Mouse (Mus musculus) embryonic facial prominence, embryonic 12.5 days (tissue): ENCODE measurements at regions not wholly inside any gene's neighbourhood (a gene's known extent, or its start where the extent isn't known, plus 50 kb on each side); places are given as distances from the start of the nearest gene placed in this dataset.

Experiments used
- ATAC-seq: fragments of 200-750 bp; cut with Nextera tagmentation; 2 replicates; pipeline ENCODE4 v1.8.0; 2017; ENCODE audit not compliant: insufficient number of reproducible peaks, insufficient read depth, low FRiP score, low TSS enrichment
- H3K27ac ChIP-seq: fragments of 300-500 bp; sonication (generic); 2 replicates; pipeline ENCODE4 v1.5.1; 2016; ENCODE audit warnings: mild to moderate bottlenecking
- H3K27me3 ChIP-seq: fragments of 300-500 bp; sonication (generic); 2 replicates; pipeline ENCODE4 v1.6.1; 2016; ENCODE audit warnings: mild to moderate bottlenecking, moderate library complexity
- H3K36me3 ChIP-seq: fragments of 300-500 bp; sonication (generic); 2 replicates; pipeline ENCODE4 v1.6.1; 2016; ENCODE audit warnings: mild to moderate bottlenecking
- H3K4me1 ChIP-seq: fragments of 300-500 bp; sonication (generic); 2 replicates; pipeline ENCODE4 v1.6.1; 2016
- H3K4me2 ChIP-seq: fragments of 300-500 bp; sonication (generic); replicated peaks from 2 replicates; pipeline ENCODE4 v1.6.1; 2016; ENCODE audit warnings: mild to moderate bottlenecking, moderate library complexity
- H3K4me3 ChIP-seq: fragments of 300-500 bp; sonication (generic); 2 replicates; pipeline ENCODE4 v1.5.1; 2016; ENCODE audit warnings: mild to moderate bottlenecking
- H3K9ac ChIP-seq: fragments of 300-500 bp; sonication (generic); 2 replicates; pipeline ENCODE4 v1.6.1; 2016; ENCODE audit warnings: mild to moderate bottlenecking, moderate library complexity
- H3K9me3 ChIP-seq: fragments of 300-500 bp; sonication (generic); 2 replicates; pipeline ENCODE4 v1.6.1; 2016; ENCODE audit warnings: mild to moderate bottlenecking, moderate library complexity
- WGBS: fragments of 180-500 bp; shearing (Covaris S2); methylation state at CpG from one replicate; pipeline ENCODE4 v1.1.7; 2016; 5-methylcytosine and 5-hydroxymethylcytosine counted together

GRCm38 (mm10) chr15:63613120-63613519, 231.9 kb downstream of the Gsdmc2 start:
- H3K36me3 ChIP-seq: no peaks in the 10 kb centered on the region
- H3K27ac ChIP-seq: no peak overlapping the region
- H3K9ac ChIP-seq: no peak overlapping the region
- H3K4me1 ChIP-seq: no peaks in the 10 kb centered on the region
- H3K4me3 ChIP-seq: no peak overlapping the region
- H3K27me3 ChIP-seq: no peaks in the 10 kb centered on the region
- no peak for ATAC-seq
- no peaks in the 10 kb centered on the region for H3K9me3 ChIP-seq
- WGBS: 69% methylated on average over 1 of the region's 1 CpGs
- H3K4me2 ChIP-seq: no peak overlapping the region

GRCm38 (mm10) chr15:63611161-63611560, 233.8 kb downstream of the Gsdmc2 start:
- no peaks in the 10 kb centered on the region for H3K9me3 ChIP-seq
- no peak overlapping the region for H3K4me2 ChIP-seq
- no peaks in the 10 kb centered on the region for H3K27me3 ChIP-seq
- H3K9ac ChIP-seq: no peak overlapping the region
- 91% methylated on average over 3 of the region's 3 CpGs for WGBS
- no peak overlapping the region for H3K4me3 ChIP-seq
- H3K36me3 ChIP-seq: no peaks in the 10 kb centered on the region
- no peak for ATAC-seq
- H3K27ac ChIP-seq: no peak overlapping the region
- no peaks in the 10 kb centered on the region for H3K4me1 ChIP-seq

- Histone ChIP-seq H3K4me2 (no peak overlapping the region), H3K9ac (no peak overlapping the region), H3K27me3 (no peaks in the 10 kb centered on the region), H3K4me3 (no peak overlapping the region), H3K27ac (no peak overlapping the region), H3K36me3 (no peaks in the 10 kb centered on the region), H3K4me1 (no peaks in the 10 kb centered on the region), H3K9me3 (no peaks in the 10 kb centered on the region)
- ATAC-seq: no peak
- 82% methylated on average over 8 of the region's 8 CpGs for WGBS
These were observed 241.8 kb downstream of the Gsdmc2 start for GRCm38 (mm10) chr15:63603100-63603714.

GRCm38 (mm10) chr15:63601543-63601942, 243.4 kb downstream of the Gsdmc2 start:
- 42% methylated on average over 5 of the region's 5 CpGs for WGBS
- no peaks in the 10 kb centered on the region for H3K9me3 ChIP-seq
- H3K4me2 ChIP-seq: no peak overlapping the region
- no peak overlapping the region for H3K9ac ChIP-seq
- no peak overlapping the region for H3K27ac ChIP-seq
- no peaks in the 10 kb centered on the region for H3K36me3 ChIP-seq
- H3K4me3 ChIP-seq: no peak overlapping the region
- no peak for ATAC-seq
- no peaks in the 10 kb centered on the region for H3K4me1 ChIP-seq
- no peaks in the 10 kb centered on the region for H3K27me3 ChIP-seq

DNA sequence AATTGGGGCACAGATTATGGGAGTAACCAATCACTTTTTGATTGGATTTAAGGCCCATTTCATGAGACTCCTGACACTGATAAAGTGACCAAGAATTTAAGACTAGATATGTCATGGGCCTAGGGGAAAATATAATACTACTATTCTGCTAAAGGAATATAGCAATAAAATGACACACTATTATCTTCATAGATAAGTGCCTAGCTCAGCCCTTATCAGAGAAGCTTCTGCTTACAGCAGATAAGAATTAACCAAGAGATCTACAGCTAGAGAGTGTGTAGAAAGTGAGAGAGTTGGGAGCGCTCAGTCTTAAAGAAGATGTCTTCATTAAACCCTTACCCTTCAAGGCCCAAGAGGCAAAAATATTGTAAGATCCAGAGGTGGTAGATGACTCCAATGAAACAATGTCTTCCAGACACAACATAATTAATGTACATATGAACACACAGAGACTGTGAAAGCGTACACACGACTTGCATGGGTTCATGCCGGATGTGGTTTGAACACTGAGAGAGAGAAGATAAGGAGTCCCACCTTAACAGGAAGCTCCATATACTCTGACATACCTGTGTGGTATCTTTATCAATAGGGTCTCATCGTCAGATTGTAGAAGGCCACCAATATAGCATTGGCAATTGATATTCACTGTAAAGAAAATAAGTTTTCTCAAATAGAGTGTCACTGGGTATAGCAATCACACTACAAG, 252.1 kb downstream of the Gsdmc2 start:
- H3K27me3 ChIP-seq: no peaks in the 10 kb centered on the region
- H3K4me3 ChIP-seq: no peak overlapping the region
- H3K36me3 ChIP-seq: no peaks in the 10 kb centered on the region
- no peak overlapping the region for H3K4me2 ChIP-seq
- H3K9ac ChIP-seq: no peak overlapping the region
- no peak for ATAC-seq
- no peaks in the 10 kb centered on the region for H3K4me1 ChIP-seq
- no peak overlapping the region for H3K27ac ChIP-seq
- WGBS: 95% methylated on average over 5 of the region's 5 CpGs
- no peaks in the 10 kb centered on the region for H3K9me3 ChIP-seq

DNA sequence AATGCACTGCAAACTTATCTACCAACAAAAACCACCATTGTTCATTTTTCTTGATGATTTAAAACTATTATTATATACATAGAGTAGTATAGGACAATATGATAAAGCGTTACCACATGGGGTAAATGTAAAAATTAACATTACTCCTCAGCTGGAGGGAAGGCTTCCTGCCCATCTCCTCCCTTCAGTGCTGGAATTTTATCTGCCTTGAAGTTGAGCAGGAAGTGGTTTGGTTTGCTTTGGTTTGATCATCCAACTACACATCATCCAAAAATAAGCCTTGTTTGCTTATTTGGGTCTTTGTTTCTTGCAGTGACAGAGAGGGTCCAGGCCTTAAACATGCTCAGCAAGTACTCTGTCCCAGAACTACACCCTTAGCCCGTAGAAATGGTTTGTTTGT, 285.7 kb downstream of the Gsdmc2 start:
- Histone ChIP-seq H3K9ac (no peak overlapping the region), H3K4me3 (no peak overlapping the region), H3K27ac (no peak overlapping the region), H3K4me2 (no peak overlapping the region), H3K9me3 (no peaks in the 10 kb centered on the region), H3K27me3 (no peaks in the 10 kb centered on the region), H3K4me1 (no peaks in the 10 kb centered on the region), H3K36me3 (no peaks in the 10 kb centered on the region)
- no peak for ATAC-seq
- WGBS: 88% methylated on average over 2 of the region's 2 CpGs

DNA sequence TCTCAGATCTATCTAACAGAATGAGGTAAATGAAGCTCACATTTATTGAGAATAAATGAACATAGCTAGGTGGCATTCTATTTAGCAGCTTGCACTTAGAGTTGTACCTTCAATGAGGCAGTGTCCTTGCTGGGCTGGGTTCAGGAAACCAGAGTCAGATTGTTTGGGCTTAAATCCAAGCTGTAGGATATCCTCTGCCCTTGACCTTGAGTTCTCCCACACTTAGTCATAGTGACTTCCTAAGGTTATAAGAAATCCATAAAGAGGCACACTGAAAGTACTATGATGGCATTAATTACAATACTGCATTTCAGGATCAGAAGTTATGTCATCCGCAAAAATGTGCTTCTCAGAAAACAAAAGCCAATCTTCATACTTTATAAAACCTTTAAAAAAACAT, 286.3 kb downstream of the Gsdmc2 start:
- Histone ChIP-seq H3K4me1 (no peaks in the 10 kb centered on the region), H3K27me3 (no peaks in the 10 kb centered on the region), H3K9ac (no peak overlapping the region), H3K4me3 (no peak overlapping the region), H3K4me2 (no peak overlapping the region), H3K9me3 (no peaks in the 10 kb centered on the region), H3K27ac (no peak overlapping the region), H3K36me3 (no peaks in the 10 kb centered on the region)
- WGBS: 91% methylated on average over 1 of the region's 1 CpGs
- ATAC-seq: no peak

DNA sequence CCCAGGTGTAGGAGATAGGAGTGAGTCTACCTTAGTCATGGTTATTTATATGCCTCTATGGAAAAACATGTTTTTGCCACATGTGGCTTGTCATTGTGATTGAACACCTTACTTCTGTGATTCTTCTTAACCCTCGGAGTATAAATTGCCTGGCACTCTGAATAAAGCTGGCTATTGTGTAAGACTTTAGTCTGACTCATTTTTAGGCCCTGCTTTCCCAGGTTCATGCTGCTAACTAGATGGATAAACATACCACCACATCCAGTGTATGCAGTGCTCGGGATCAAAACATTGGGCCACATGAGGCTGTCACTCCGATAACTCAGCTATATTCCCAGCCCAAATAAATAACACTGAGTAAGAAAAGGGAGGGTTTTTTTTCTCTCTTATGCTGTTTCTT, 287.2 kb downstream of the Gsdmc2 start:
- no peaks in the 10 kb centered on the region for H3K27me3 ChIP-seq
- no peak overlapping the region for H3K9ac ChIP-seq
- no peaks in the 10 kb centered on the region for H3K9me3 ChIP-seq
- WGBS: 71% methylated on average over 3 of the region's 3 CpGs
- H3K27ac ChIP-seq: no peak overlapping the region
- H3K4me3 ChIP-seq: no peak overlapping the region
- no peak overlapping the region for H3K4me2 ChIP-seq
- no peaks in the 10 kb centered on the region for H3K4me1 ChIP-seq
- H3K36me3 ChIP-seq: no peaks in the 10 kb centered on the region
- no peak for ATAC-seq

DNA sequence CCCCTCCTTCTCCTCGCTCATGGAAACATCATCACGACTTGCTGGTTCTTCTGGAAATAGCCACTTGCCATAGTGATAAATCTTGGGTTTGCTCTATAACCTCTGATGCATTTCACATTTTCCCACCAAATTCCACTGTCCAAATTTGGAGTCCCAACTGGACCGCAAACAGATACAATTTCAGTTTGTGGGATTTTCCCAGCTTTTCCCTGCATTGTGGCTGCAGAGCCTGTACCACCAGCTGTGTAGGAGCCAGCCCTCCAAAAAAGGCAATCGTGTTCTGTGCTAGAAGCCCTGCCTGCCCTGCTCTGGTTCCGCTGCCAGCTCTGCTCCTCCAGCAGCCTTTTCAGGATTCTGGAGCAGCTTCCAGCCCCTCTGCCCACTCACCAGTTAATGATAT, 291.4 kb downstream of the Gsdmc2 start:
- no peak overlapping the region for H3K9ac ChIP-seq
- no peak overlapping the region for H3K4me3 ChIP-seq
- H3K27me3 ChIP-seq: no peaks in the 10 kb centered on the region
- H3K4me2 ChIP-seq: no peak overlapping the region
- no peak for ATAC-seq
- H3K36me3 ChIP-seq: no peaks in the 10 kb centered on the region
- no peaks in the 10 kb centered on the region for H3K9me3 ChIP-seq
- WGBS: 66% methylated on average over 5 of the region's 5 CpGs
- no peak overlapping the region for H3K27ac ChIP-seq
- no peaks in the 10 kb centered on the region for H3K4me1 ChIP-seq

DNA sequence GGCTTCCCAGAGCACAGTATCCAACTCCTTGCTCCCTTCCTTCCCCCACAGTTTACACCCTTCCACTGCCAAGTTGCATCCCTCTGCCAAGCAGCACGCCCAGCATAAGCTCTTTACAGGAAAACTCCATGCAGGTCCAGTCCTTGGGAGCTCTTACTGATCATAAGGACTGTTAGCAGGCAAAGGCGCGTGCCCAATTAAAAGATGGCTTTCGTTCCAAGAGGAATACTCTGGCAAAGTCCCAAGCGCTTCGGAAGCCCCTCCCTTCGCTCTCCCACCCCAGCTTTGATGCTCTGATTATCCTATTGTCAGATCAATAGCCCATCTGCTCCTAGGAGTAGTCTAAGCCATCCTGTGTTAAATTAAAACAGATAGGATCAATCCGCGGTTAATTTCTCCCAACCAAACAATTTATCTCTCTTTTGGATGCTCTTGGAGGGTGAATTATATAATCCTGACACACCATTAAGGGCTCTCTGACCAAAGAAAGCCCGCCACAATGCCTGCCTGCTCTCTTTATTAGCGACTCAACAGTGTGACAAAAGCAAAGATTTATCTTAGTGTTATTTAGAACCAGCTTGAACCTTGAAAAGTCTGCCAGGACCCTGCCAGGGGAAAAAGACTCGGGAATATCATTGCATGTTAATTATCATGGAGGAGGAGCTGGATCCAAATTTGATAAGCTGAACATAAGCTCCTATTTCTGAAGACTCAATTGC, 312.5 kb downstream of the Gsdmc2 start:
- H3K9ac ChIP-seq: no peak overlapping the region
- no peaks in the 10 kb centered on the region for H3K9me3 ChIP-seq
- no peaks in the 10 kb centered on the region for H3K36me3 ChIP-seq
- ATAC-seq: no peak
- H3K27ac ChIP-seq: no peak overlapping the region
- peaks cover 6% of the 10 kb centered on the region for H3K4me1 ChIP-seq
- H3K4me3 ChIP-seq: no peak overlapping the region
- 0 out of 2 replicates have a peak overlapping the region, but pooled peaks have one; percentile 7 for H3K4me2 ChIP-seq
- 70% methylated on average over 12 of the region's 12 CpGs for WGBS
- H3K27me3 ChIP-seq: no peaks in the 10 kb centered on the region

- 86% methylated on average over 2 of the region's 2 CpGs for WGBS
- H3K36me3 ChIP-seq: no peaks in the 10 kb centered on the region
- no peak overlapping the region for H3K9ac ChIP-seq
- no peak overlapping the region for H3K4me3 ChIP-seq
- no peak overlapping the region for H3K4me2 ChIP-seq
- peaks cover 2% of the 10 kb centered on the region; the same call in 1 of the 2 replicates for H3K4me1 ChIP-seq
- H3K27me3 ChIP-seq: no peaks in the 10 kb centered on the region
- no peak for ATAC-seq
- no peak overlapping the region for H3K27ac ChIP-seq
- H3K9me3 ChIP-seq: no peaks in the 10 kb centered on the region
These were observed 317.7 kb downstream of the Gsdmc2 start for GRCm38 (mm10) chr15:63527318-63527717.

GRCm38 (mm10) chr15:63526820-63527219, 318.2 kb downstream of the Gsdmc2 start:
- H3K27ac ChIP-seq: no peak overlapping the region
- no peaks in the 10 kb centered on the region for H3K36me3 ChIP-seq
- ATAC-seq: no peak
- no peak overlapping the region for H3K9ac ChIP-seq
- H3K9me3 ChIP-seq: no peaks in the 10 kb centered on the region
- WGBS: 80% methylated on average over 2 of the region's 2 CpGs
- no peak overlapping the region for H3K4me3 ChIP-seq
- no peaks in the 10 kb centered on the region for H3K27me3 ChIP-seq
- no peak overlapping the region for H3K4me2 ChIP-seq
- H3K4me1 ChIP-seq: no peaks in the 10 kb centered on the region
